Mouse (Mus musculus) lung, postnatal 4 days (tissue): ENCODE data around the gene Rhod.

Source experiments
- DNase-seq, 2 experiments: peaks; one replicate each; pipeline ENCODE4 v3.0.0; 2021

Gene Rhod

GRCm38 (mm10) chr19:4449230-4449629 lies 10.0 kb upstream of the Rhod start:
- no peak for DNase-seq

GRCm38 (mm10) chr19:4447445-4447844 lies 8.2 kb upstream of the Rhod start:
- no peak for DNase-seq

- no peak for DNase-seq
Observed at GRCm38 (mm10) chr19:4446661-4447420, 7.6 kb upstream of the Rhod start.

GRCm38 (mm10) chr19:4442408-4442807 lies 3.2 kb upstream of the Rhod start:
- peak; percentile 76 to 83 for DNase-seq

- peak; percentile 47 to 82 for DNase-seq
Observed at GRCm38 (mm10) chr19:4441621-4442161, 2.5 kb upstream of the Rhod start.

- DNase-seq, result peak in 1 of 2 experiments; percentile 69
Observed at GRCm38 (mm10) chr19:4441090-4441591, 1.9 kb upstream of the Rhod start.

- peak; percentile 57 to 64 for DNase-seq
Observed at GRCm38 (mm10) chr19:4440222-4440621, 990 bp upstream of the Rhod start.

GRCm38 (mm10) chr19:4438791-4439160 lies 456 bp downstream of the Rhod start:
- DNase-seq, result no peak

GRCm38 (mm10) chr19:4437886-4438285 lies 1.3 kb downstream of the Rhod start:
- no peak for DNase-seq

GRCm38 (mm10) chr19:4436254-4436653 lies 3.0 kb downstream of the Rhod start:
- DNase-seq, result no peak

GRCm38 (mm10) chr19:4434999-4435398 lies 4.2 kb downstream of the Rhod start:
- no peak for DNase-seq

GRCm38 (mm10) chr19:4433756-4434155 lies 5.5 kb downstream of the Rhod start:
- DNase-seq, result no peak

GRCm38 (mm10) chr19:4430091-4430620 lies 9.1 kb downstream of the Rhod start:
- no peak for DNase-seq

GRCm38 (mm10) chr19:4425610-4426366 lies 13.4 kb downstream of the Rhod start:
- DNase-seq, result peak in 1 of 2 experiments; percentile 58

- DNase-seq, result no peak
Observed at GRCm38 (mm10) chr19:4423021-4423420, 16.2 kb downstream of the Rhod start.

- no peak for DNase-seq
Observed at GRCm38 (mm10) chr19:4422581-4422980, 16.7 kb downstream of the Rhod start.

GRCm38 (mm10) chr19:4420153-4420910 lies 18.9 kb downstream of the Rhod start:
- DNase-seq, result no peak

- no peak for DNase-seq
Observed at GRCm38 (mm10) chr19:4419711-4420110, 19.5 kb downstream of the Rhod start.

- no peak for DNase-seq
Observed at GRCm38 (mm10) chr19:4417713-4418112, 21.5 kb downstream of the Rhod start.

GRCm38 (mm10) chr19:4417183-4417582 lies 22.0 kb downstream of the Rhod start:
- DNase-seq, result peak in 1 of 2 experiments; percentile 78

GRCm38 (mm10) chr19:4414631-4415030 lies 24.6 kb downstream of the Rhod start:
- DNase-seq, result no peak

GRCm38 (mm10) chr19:4409062-4409461 lies 30.2 kb downstream of the Rhod start:
- no peak for DNase-seq

GRCm38 (mm10) chr19:4404840-4405239 lies 34.4 kb downstream of the Rhod start:
- no peak for DNase-seq
